ENCODE assay signal across 10 mouse cellular contexts in the genomic region with DNA sequence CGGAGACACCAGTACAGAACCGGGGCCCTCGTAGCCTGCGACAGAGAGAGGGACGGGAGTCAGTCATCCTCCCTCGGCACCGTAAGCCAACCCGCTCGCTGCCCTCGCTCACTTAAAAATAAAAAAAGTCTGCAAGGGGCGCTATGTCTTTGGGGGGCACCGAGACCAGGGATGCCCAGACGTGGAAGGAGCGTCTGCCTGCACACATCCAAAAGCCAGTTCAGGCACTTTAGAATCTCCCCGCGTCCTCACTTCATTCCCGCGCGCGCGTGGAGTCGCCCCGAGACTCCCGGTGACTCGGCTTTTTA. TPM values are rescaled to one million over a fixed set of nuclear protein-coding genes. Genes with fewer than 3 reads are reported as not detected.
A peak's percentile ranks its signal among the peaks of the same experiment; 100 is the strongest.
DNase-seq lines count a peak whose midpoint lies in the region; ATAC-seq lines count a peak whose summit lies in the region.
"Had no signal": no experiment of that assay in that cellular context is flagged by ENCODE, and none has a peak within 500 bp of the region (broad histone marks: within the 10 kb centered on the region; RNA-seq: fewer than 3 reads in every experiment).

No protein-coding gene starts in this region.

- peaks cover 98% of the 10 kb centered on the region for H3K27me3 ChIP-seq in kidney, embryonic 15.5 days
- H3K27me3 ChIP-seq in embryonic facial prominence, embryonic 14.5 days (replicated peaks; ENCODE audit: control insufficient read depth, insufficient read depth, low read length) = peaks cover 68% of the 10 kb centered on the region
- H3K27me3 ChIP-seq in intestine, embryonic 14.5 days (replicated peaks; ENCODE audit: control insufficient read depth, insufficient read depth, low read length) = peaks cover 78% of the 10 kb centered on the region
- H3K27me3 ChIP-seq in neural tube, embryonic 12.5 days (replicated peaks) = peaks cover 87% of the 10 kb centered on the region

- H3K4me2 ChIP-seq in kidney, embryonic 15.5 days = peak overlapping the region; percentile 94
- peak overlapping the region; percentile 84 for H3K4me2 ChIP-seq in embryonic facial prominence, embryonic 14.5 days (ENCODE audit: low read depth, low read length)
- H3K4me2 ChIP-seq in intestine, embryonic 14.5 days (ENCODE audit: low read length) = peak overlapping the region; percentile 91
- peak overlapping the region; percentile 82 for H3K4me2 ChIP-seq in neural tube, embryonic 12.5 days (replicated peaks)

- no peak overlapping the region for H3K9ac ChIP-seq in kidney, embryonic 15.5 days
- H3K9ac ChIP-seq in embryonic facial prominence, embryonic 14.5 days (ENCODE audit: low read depth, low read length) = peak overlapping the region; percentile 86
- H3K9ac ChIP-seq in intestine, embryonic 14.5 days (ENCODE audit: low read length) = no peak overlapping the region
- H3K9ac ChIP-seq in neural tube, embryonic 12.5 days = no peak overlapping the region

- no peaks in the 10 kb centered on the region for H3K9me3 ChIP-seq in kidney, embryonic 15.5 days (replicated peaks)
- H3K9me3 ChIP-seq in embryonic facial prominence, embryonic 14.5 days (ENCODE audit: control insufficient read depth, low read length) = no peaks in the 10 kb centered on the region
- H3K9me3 ChIP-seq in intestine, embryonic 14.5 days (ENCODE audit: control insufficient read depth, low read length) = no peaks in the 10 kb centered on the region
- H3K9me3 ChIP-seq in neural tube, embryonic 12.5 days = no peaks in the 10 kb centered on the region

- H3K27ac ChIP-seq in kidney, embryonic 15.5 days = no peak overlapping the region
- peak overlapping the region; percentile 90 for H3K27ac ChIP-seq in embryonic facial prominence, embryonic 14.5 days (replicated peaks; ENCODE audit: low read depth, low read length)
- H3K27ac ChIP-seq in intestine, embryonic 14.5 days (ENCODE audit: low read depth) = no peak overlapping the region
- no peak overlapping the region for H3K27ac ChIP-seq in neural tube, embryonic 12.5 days

- DNase-seq in kidney, postnatal 25 days = no peak
- no peak for DNase-seq in embryonic facial prominence, embryonic 14.5 days (ENCODE audit: low spot score)
- DNase-seq in intestine, embryonic 14.5 days (ENCODE audit: low spot score) = no peak
- no peak for DNase-seq in ovary, adult 18-20 months (ENCODE audit: low spot score)
- no peak for DNase-seq in embryo, embryonic 10 days (ENCODE audit: low spot score)
- DNase-seq in right cerebral cortex, postnatal 14 days = no peak
- DNase-seq: layer of hippocampus, postnatal 36 days; thymus, postnatal 25 days had no signal

- no peak for ATAC-seq in kidney, embryonic 15.5 days (replicated peaks; ENCODE audit: low FRiP score)
- no peak for ATAC-seq in embryonic facial prominence, embryonic 14.5 days (ENCODE audit: low read depth)
- ATAC-seq in intestine, embryonic 14.5 days (replicated peaks; ENCODE audit: low FRiP score, low TSS enrichment, low read depth) = no peak
- no peak for ATAC-seq in neural tube, embryonic 12.5 days (ENCODE audit: low FRiP score, low read depth)

- H3K4me3 ChIP-seq in kidney, embryonic 15.5 days (replicated peaks) = peak overlapping the region; percentile 58
- peak overlapping the region; percentile 75 for H3K4me3 ChIP-seq in embryonic facial prominence, embryonic 14.5 days (ENCODE audit: low read depth, low read length)
- H3K4me3 ChIP-seq in intestine, embryonic 14.5 days (ENCODE audit: low read depth, low read length) = peak overlapping the region; percentile 51; the same call in 1 of the 2 replicates
- H3K4me3 ChIP-seq in neural tube, embryonic 12.5 days = peak overlapping the region; percentile 41; the same call in 1 of the 2 replicates

- peaks cover 47% of the 10 kb centered on the region for H3K4me1 ChIP-seq in kidney, embryonic 15.5 days
- no peaks in the 10 kb centered on the region; the same call in 1 of the 2 replicates for H3K4me1 ChIP-seq in embryonic facial prominence, embryonic 14.5 days (ENCODE audit: control insufficient read depth, insufficient read depth, low read length)
- peaks cover 9% of the 10 kb centered on the region for H3K4me1 ChIP-seq in intestine, embryonic 14.5 days (replicated peaks; ENCODE audit: control insufficient read depth, insufficient read depth, low read length)
- peaks cover 34% of the 10 kb centered on the region for H3K4me1 ChIP-seq in neural tube, embryonic 12.5 days

- no peaks in the 10 kb centered on the region for H3K36me3 ChIP-seq in kidney, embryonic 15.5 days
- no peaks in the 10 kb centered on the region for H3K36me3 ChIP-seq in embryonic facial prominence, embryonic 14.5 days (ENCODE audit: control insufficient read depth, insufficient read depth, low read length)
- no peaks in the 10 kb centered on the region for H3K36me3 ChIP-seq in intestine, embryonic 14.5 days (ENCODE audit: control insufficient read depth, insufficient read depth, low read length)
- no peaks in the 10 kb centered on the region for H3K36me3 ChIP-seq in neural tube, embryonic 12.5 days

- 1% methylated on average over 25 of the region's 25 CpGs for WGBS in kidney, embryonic 15.5 days
- WGBS in embryonic facial prominence, embryonic 14.5 days = under 1% methylated on average over 25 of the region's 25 CpGs
- under 1% methylated on average over 25 of the region's 25 CpGs for WGBS in intestine, embryonic 14.5 days
- under 1% methylated on average over 25 of the region's 25 CpGs for WGBS in neural tube, embryonic 12.5 days

RNA-seq across cellular contexts. Expression of gene Gsc, which starts 1.0 kb away (rescaled TPM):
- polyA plus RNA-seq in kidney, embryonic 15.5 days (2015; fragmentation: Nextera tagmentation; extraction: Ambion mirVana) = 0.17 TPM in 1 of 2 replicates, not detected in the other
- 12.4 and 12.5 TPM in 2 replicates for polyA plus RNA-seq in embryonic facial prominence, embryonic 14.5 days (2014; fragmentation: Nextera tagmentation; extraction: Ambion mirVana)
- polyA plus RNA-seq in intestine, embryonic 14.5 days (2014; fragmentation: Nextera tagmentation; extraction: Ambion mirVana) = 0.38 TPM in 1 of 2 replicates, not detected in the other
- 0.20 and 0.32 TPM in 2 replicates for polyA plus RNA-seq in neural tube, embryonic 12.5 days (2016; fragmentation: Nextera tagmentation; extraction: Ambion mirVana)
